Mouse (Mus musculus): ENCODE data around the gene Grm4. TPM values are rescaled to one million over a fixed set of nuclear protein-coding genes. Genes with fewer than 3 reads are reported as not detected.

Grm4 gene
- polyA plus RNA-seq, 1 experiment from 2014 or later: 10.1 TPM

DNA sequence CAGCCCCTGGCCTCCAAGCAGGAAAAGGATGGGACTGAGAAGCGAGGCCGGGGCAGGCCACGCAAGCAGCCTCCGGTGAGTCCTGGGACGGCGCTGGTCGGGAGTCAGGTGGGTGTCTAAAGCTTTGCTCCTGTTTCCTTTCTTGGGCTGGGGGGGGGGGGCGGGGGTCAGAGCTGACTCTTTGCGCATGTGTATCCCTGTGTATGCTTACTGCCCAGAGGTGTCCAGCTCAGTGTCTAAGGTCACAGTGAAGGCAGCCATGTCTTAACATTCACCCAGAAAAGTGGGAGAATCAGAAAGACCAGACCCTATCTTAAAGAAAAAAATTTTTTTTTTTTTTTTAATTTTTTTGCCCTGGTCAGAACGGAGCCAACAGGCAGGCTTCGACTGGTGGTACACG lies 38.4 kb upstream of the Grm4 start:
- H3K4me2 ChIP-seq (ENCODE audit: low read length): no peak overlapping the region
- H3K36me3 ChIP-seq (ENCODE audit: control insufficient read depth, insufficient read depth, low read length): 0 out of 2 replicates have a peak, but pooled peaks cover 8% of the 10 kb centered on the region
- ATAC-seq (ENCODE audit: low FRiP score, low TSS enrichment) (no peak), DNase-seq (no peak)
- H3K9ac ChIP-seq (replicated peaks; ENCODE audit: low read length): no peak overlapping the region
- no peaks in the 10 kb centered on the region for H3K9me3 ChIP-seq (ENCODE audit: control insufficient read depth, low read length)
- H3K4me1 ChIP-seq (ENCODE audit: control insufficient read depth, insufficient read depth, low read length): peaks cover 33% of the 10 kb centered on the region
- H3K4me3 ChIP-seq (replicated peaks; ENCODE audit: low read depth, low read length): no peak overlapping the region
- H3K27me3 ChIP-seq (ENCODE audit: control insufficient read depth, insufficient read depth, low read length): peaks cover 6% of the 10 kb centered on the region; the same call in 1 of the 2 replicates
- H3K27ac ChIP-seq (replicated peaks; ENCODE audit: low read depth, low read length): no peak overlapping the region
- WGBS: 66% methylated on average over 10 of the region's 12 CpGs

GRCm38 (mm10) chr17:27558845-27559244 lies 37.6 kb upstream of the Grm4 start:
- Histone ChIP-seq H3K4me1 (ENCODE audit: control insufficient read depth, insufficient read depth, low read length) (peaks cover 30% of the 10 kb centered on the region), H3K4me3 (replicated peaks; ENCODE audit: low read depth, low read length) (no peak overlapping the region; the same call in 1 of the 2 replicates), H3K9ac (replicated peaks; ENCODE audit: low read length) (no peak overlapping the region; the same call in 1 of the 2 replicates), H3K4me2 (ENCODE audit: low read length) (peak overlapping the region; percentile 82), H3K27me3 (ENCODE audit: control insufficient read depth, insufficient read depth, low read length) (peaks cover 6% of the 10 kb centered on the region; the same call in 1 of the 2 replicates), H3K36me3 (ENCODE audit: control insufficient read depth, insufficient read depth, low read length) (0 out of 2 replicates have a peak, but pooled peaks cover 7% of the 10 kb centered on the region), H3K9me3 (ENCODE audit: control insufficient read depth, low read length) (no peaks in the 10 kb centered on the region), H3K27ac (replicated peaks; ENCODE audit: low read depth, low read length) (no peak overlapping the region)
- 9% methylated on average over 5 of the region's 5 CpGs for WGBS
- ATAC-seq (ENCODE audit: low FRiP score, low TSS enrichment): no peak
- DNase-seq: no peak

DNA sequence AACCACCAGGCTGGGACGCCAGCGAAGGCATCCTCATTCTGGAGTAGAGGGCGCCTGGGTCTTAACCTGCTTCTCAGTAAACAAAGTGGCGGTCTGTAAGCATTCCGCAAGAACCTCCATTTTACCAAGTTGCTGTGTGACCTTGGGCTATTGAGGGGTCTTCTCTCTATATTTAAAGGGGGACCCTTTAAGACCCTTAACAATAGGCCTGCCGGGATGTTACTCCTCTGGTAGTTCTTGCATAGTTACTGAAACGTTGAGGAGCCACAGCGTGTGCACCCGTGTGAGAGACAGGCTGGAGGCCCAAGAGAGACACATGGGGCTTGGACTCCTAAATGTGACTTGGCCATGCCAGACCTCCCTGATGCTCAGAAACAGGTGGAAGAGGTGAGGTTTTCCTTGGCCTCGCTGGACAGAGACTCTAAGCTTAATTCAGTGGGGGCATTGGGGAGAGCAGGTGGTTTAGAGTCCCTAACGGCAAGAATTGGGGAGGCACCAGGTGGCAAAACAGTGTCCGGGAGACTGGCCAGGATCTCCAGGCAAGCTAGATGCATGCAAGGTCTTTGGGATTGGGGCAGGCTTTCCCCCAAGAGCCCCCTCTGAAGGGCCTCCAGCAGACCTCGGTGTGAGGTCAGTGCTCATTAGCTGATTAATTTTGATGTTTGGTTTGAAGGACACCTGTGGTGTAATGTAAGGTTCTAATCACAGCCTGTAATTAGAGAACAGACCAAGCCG lies 36.9 kb upstream of the Grm4 start:
- Histone ChIP-seq H3K36me3 (ENCODE audit: control insufficient read depth, insufficient read depth, low read length) (0 out of 2 replicates have a peak, but pooled peaks cover 5% of the 10 kb centered on the region), H3K9ac (replicated peaks; ENCODE audit: low read length) (peak overlapping the region; percentile 90), H3K4me3 (replicated peaks; ENCODE audit: low read depth, low read length) (peak overlapping the region; percentile 71), H3K4me2 (ENCODE audit: low read length) (peak overlapping the region; percentile 82), H3K4me1 (ENCODE audit: control insufficient read depth, insufficient read depth, low read length) (peaks cover 30% of the 10 kb centered on the region), H3K27ac (replicated peaks; ENCODE audit: low read depth, low read length) (0 out of 2 replicates have a peak overlapping the region, but pooled peaks have one; percentile 93), H3K9me3 (ENCODE audit: control insufficient read depth, low read length) (no peaks in the 10 kb centered on the region), H3K27me3 (ENCODE audit: control insufficient read depth, insufficient read depth, low read length) (peaks cover 6% of the 10 kb centered on the region; the same call in 1 of the 2 replicates)
- DNase-seq (no peak), ATAC-seq (ENCODE audit: low FRiP score, low TSS enrichment) (no peak)
- WGBS: 3% methylated on average over 14 of the region's 14 CpGs

DNA sequence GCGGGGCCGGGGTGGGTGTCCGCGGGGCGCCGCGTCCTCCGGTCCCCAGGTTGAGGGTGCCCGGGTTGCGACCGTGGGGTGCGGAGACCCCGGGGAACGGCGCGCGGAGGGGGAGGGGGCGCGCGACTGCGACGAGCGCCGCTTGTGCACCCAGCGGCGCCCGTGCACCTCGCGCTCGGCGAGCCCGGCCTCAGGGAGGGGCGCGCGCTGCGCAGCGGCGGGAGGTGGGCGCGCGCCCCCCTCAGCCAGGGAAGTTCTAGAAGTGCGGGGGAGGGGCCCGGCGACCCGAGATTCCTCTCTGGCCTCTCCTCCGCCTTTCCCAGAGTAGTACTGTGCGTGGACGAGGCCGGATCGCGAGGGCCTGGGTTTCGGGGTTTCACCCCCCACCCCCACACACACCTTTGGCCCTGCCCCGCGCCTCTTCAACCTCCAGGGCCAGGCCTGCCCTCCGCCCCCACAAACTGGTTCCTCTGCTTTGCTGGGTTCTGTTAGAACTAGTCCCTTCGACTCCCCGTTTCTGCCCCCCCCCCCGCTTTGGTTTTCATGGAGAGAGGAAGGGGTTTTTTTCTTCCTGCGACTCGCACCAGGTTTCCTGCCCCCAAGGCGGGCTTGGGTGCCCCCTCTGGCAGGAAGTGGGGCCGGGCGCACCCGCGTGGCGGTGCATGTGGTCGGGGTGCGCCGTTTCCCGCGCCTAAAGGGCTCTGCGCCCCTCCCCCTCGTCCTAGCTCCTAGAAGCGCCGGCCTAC lies 36.2 kb upstream of the Grm4 start:
- Histone ChIP-seq H3K9me3 (ENCODE audit: control insufficient read depth, low read length) (no peaks in the 10 kb centered on the region), H3K4me3 (replicated peaks; ENCODE audit: low read depth, low read length) (peak overlapping the region; percentile 71), H3K36me3 (ENCODE audit: control insufficient read depth, insufficient read depth, low read length) (0 out of 2 replicates have a peak, but pooled peaks cover 5% of the 10 kb centered on the region), H3K27ac (replicated peaks; ENCODE audit: low read depth, low read length) (peak overlapping the region; percentile 93), H3K4me2 (ENCODE audit: low read length) (peak overlapping the region; percentile 82), H3K4me1 (ENCODE audit: control insufficient read depth, insufficient read depth, low read length) (peaks cover 30% of the 10 kb centered on the region), H3K27me3 (ENCODE audit: control insufficient read depth, insufficient read depth, low read length) (peaks cover 6% of the 10 kb centered on the region; the same call in 1 of the 2 replicates), H3K9ac (replicated peaks; ENCODE audit: low read length) (peak overlapping the region; percentile 90)
- ATAC-seq (ENCODE audit: low FRiP score, low TSS enrichment) (peak; percentile 18), DNase-seq (peak; percentile 81)
- WGBS: under 1% methylated on average over 69 of the region's 75 CpGs

GRCm38 (mm10) chr17:27556315-27557011 lies 35.3 kb upstream of the Grm4 start, which contains the start of gene Hmga1:
TSS of gene Hmga1 (plus strand) at chr17:27556497.
- Histone ChIP-seq H3K4me2 (ENCODE audit: low read length) (peak within 1 kb of the TSS; percentile 82), H3K27me3 (ENCODE audit: control insufficient read depth, insufficient read depth, low read length) (peaks cover 6% of the 10 kb centered on the region; the same call in 1 of the 2 replicates), H3K27ac (replicated peaks; ENCODE audit: low read depth, low read length) (peak within 1 kb of the TSS; percentile 93), H3K4me3 (replicated peaks; ENCODE audit: low read depth, low read length) (peak within 1 kb of the TSS; percentile 71), H3K36me3 (ENCODE audit: control insufficient read depth, insufficient read depth, low read length) (0 out of 2 replicates have a peak, but pooled peaks cover 3% of the 10 kb centered on the region), H3K4me1 (ENCODE audit: control insufficient read depth, insufficient read depth, low read length) (peaks cover 30% of the 10 kb centered on the region), H3K9me3 (ENCODE audit: control insufficient read depth, low read length) (no peaks in the 10 kb centered on the region), H3K9ac (replicated peaks; ENCODE audit: low read length) (peak within 1 kb of the TSS; percentile 90)
- WGBS: under 1% methylated on average over 72 of the region's 79 CpGs
- DNase-seq (peak; percentile 96), ATAC-seq (ENCODE audit: low FRiP score, low TSS enrichment) (peak; percentile 81)

DNA sequence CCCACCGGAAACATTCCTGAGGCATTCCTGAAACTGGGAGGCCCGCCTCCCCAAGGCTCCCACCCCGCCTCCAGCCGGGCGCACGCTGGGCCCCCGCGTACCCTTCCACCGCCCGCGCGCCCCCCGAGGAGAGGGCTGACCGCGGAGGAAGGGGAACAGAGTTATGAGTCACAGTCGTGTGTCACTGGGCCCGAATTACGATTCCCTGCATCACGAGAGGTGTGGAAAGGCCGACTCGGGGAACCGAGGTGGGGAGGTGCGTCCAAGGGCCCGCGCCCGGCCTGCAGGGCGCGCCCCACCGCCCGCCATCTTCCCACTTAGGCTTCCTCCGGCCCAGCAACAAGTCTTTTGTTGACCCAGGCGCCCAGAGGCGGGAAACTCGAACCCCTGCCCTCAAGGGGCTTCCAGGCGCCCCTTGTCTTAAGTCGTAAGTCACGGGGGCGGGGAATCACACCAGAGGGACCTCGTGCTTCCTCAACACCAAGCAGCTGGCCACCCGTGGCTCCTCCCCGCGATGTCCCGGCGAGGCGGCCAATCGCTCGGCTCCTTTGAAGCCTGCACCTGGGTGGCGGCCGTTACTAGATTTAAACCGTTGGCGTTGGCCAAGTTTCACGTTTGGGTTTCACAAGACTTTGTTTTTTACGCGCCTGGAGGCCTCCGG lies 34.4 kb upstream of the Grm4 start:
- peak overlapping the region; percentile 82 for H3K4me2 ChIP-seq (ENCODE audit: low read length)
- no peak overlapping the region for H3K9ac ChIP-seq (replicated peaks; ENCODE audit: low read length)
- under 1% methylated on average over 55 of the region's 55 CpGs for WGBS
- H3K4me1 ChIP-seq (ENCODE audit: control insufficient read depth, insufficient read depth, low read length): peaks cover 30% of the 10 kb centered on the region
- peak overlapping the region; percentile 71 for H3K4me3 ChIP-seq (replicated peaks; ENCODE audit: low read depth, low read length)
- peak; percentile 18; the same call in 1 of the 2 replicates for ATAC-seq (ENCODE audit: low FRiP score, low TSS enrichment)
- peaks cover 6% of the 10 kb centered on the region; the same call in 1 of the 2 replicates for H3K27me3 ChIP-seq (ENCODE audit: control insufficient read depth, insufficient read depth, low read length)
- peak; percentile 65 for DNase-seq
- H3K27ac ChIP-seq (replicated peaks; ENCODE audit: low read depth, low read length): peak overlapping the region; percentile 93
- no peaks in the 10 kb centered on the region for H3K36me3 ChIP-seq (ENCODE audit: control insufficient read depth, insufficient read depth, low read length)
- H3K9me3 ChIP-seq (ENCODE audit: control insufficient read depth, low read length): no peaks in the 10 kb centered on the region

DNA sequence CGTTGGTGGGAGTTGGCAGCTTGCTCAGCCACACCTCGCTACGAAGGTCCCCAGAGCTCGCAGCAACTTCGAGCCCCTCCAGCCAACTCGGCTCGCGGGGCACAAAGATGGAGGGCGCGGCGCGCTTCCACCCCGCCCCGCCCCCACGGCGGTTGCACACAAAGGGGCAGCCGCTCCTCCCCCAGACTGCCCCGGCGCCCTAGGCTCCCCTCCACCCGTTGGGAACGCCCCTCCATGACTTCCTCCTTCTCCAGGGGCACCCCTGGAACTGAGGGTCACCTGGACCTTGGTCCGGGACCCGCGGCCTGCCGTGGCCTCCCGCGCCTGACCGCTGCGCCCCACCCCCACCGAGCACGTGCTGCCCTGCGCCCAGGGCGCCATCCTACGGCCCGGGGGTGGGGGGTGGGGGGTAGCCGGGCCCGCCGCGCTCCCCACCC lies 33.9 kb upstream of the Grm4 start:
- Histone ChIP-seq H3K4me2 (ENCODE audit: low read length) (peak overlapping the region; percentile 82), H3K27ac (replicated peaks; ENCODE audit: low read depth, low read length) (no peak overlapping the region; the same call in 1 of the 2 replicates), H3K36me3 (ENCODE audit: control insufficient read depth, insufficient read depth, low read length) (no peaks in the 10 kb centered on the region), H3K9me3 (ENCODE audit: control insufficient read depth, low read length) (no peaks in the 10 kb centered on the region), H3K27me3 (ENCODE audit: control insufficient read depth, insufficient read depth, low read length) (peaks cover 6% of the 10 kb centered on the region; the same call in 1 of the 2 replicates), H3K9ac (replicated peaks; ENCODE audit: low read length) (no peak overlapping the region), H3K4me3 (replicated peaks; ENCODE audit: low read depth, low read length) (peak overlapping the region; percentile 71), H3K4me1 (ENCODE audit: control insufficient read depth, insufficient read depth, low read length) (peaks cover 30% of the 10 kb centered on the region)
- 0% methylated on average over 27 of the region's 39 CpGs for WGBS
- ATAC-seq (ENCODE audit: low FRiP score, low TSS enrichment) (peak; percentile 22; the same call in 1 of the 2 replicates), DNase-seq (peak; percentile 64)
